Comparison of ENCODE assay signal across 9 mouse cellular contexts in genomic region chr4:44113393-44114138, GRCm38 (mm10). TPM values are rescaled to one million over a fixed set of nuclear protein-coding genes. Genes with fewer than 3 reads are reported as not detected.
DNase-seq lines count a peak whose midpoint lies in the region; ATAC-seq lines count a peak whose summit lies in the region.
"Had no signal": no experiment of that assay in that cellular context is flagged by ENCODE, and none has a peak within 500 bp of the region (broad histone marks: within the 10 kb centered on the region; RNA-seq: fewer than 3 reads in every experiment).

No protein-coding gene starts in this region.

- ATAC-seq in heart, embryonic 14.5 days (ENCODE audit: insufficient number of reproducible peaks, insufficient read depth, low FRiP score, low read depth), result no peak
- no peak for ATAC-seq in neural tube, embryonic 11.5 days (ENCODE audit: insufficient read depth, low FRiP score, low TSS enrichment)
- no peak for ATAC-seq in limb, embryonic 13.5 days (ENCODE audit: low FRiP score, low read depth)
- ATAC-seq: Patski had no signal

- H3K36me3 ChIP-seq in heart, embryonic 14.5 days (ENCODE audit: control insufficient read depth, insufficient read depth, low read length), result no peaks in the 10 kb centered on the region
- no peaks in the 10 kb centered on the region for H3K36me3 ChIP-seq in neural tube, embryonic 11.5 days (ENCODE audit: control insufficient read depth, insufficient read depth, low read length)
- H3K36me3 ChIP-seq in limb, embryonic 13.5 days, result no peaks in the 10 kb centered on the region

- peaks cover 9 to 13% of the 10 kb centered on the region in 2 experiments for H3K4me1 ChIP-seq in heart, embryonic 14.5 days (ENCODE audit: control insufficient read depth in 2 of 2, insufficient read depth in 2 of 2, low read length in 2 of 2)
- 0 out of 2 replicates have a peak, but pooled peaks cover 3% of the 10 kb centered on the region for H3K4me1 ChIP-seq in neural tube, embryonic 11.5 days (ENCODE audit: control insufficient read depth, insufficient read depth, low read length)
- H3K4me1 ChIP-seq in limb, embryonic 13.5 days, result peaks cover 18% of the 10 kb centered on the region

- H3K4me2 ChIP-seq in heart, embryonic 14.5 days (ENCODE audit: low read length), result no peak overlapping the region
- H3K4me2 ChIP-seq in neural tube, embryonic 11.5 days (ENCODE audit: low read depth), result no peak overlapping the region
- peak overlapping the region; percentile 19 for H3K4me2 ChIP-seq in limb, embryonic 13.5 days (replicated peaks)

- DNase-seq in heart, postnatal 14 days, result no peak
- DNase-seq in neural tube, embryonic 11.5 days (ENCODE audit: low spot score), result peak; percentile 31
- no peak for DNase-seq in neural tube, embryonic 10.5 days (ENCODE audit: extremely low spot score, low spot score)
- peak; percentile 28 to 50 for DNase-seq in thymus, postnatal 36 days
- DNase-seq in kidney, adult 8-10 months, result no peak
- no peak for DNase-seq in right cerebral cortex, adult 18-20 months

- H3K4me3 ChIP-seq in heart, embryonic 14.5 days (ENCODE audit: control insufficient read depth in 1 of 2, insufficient read depth in 1 of 2, low read depth in 1 of 2, low read length in 2 of 2), result no peak overlapping the region
- H3K4me3 ChIP-seq in neural tube, embryonic 11.5 days (ENCODE audit: low read depth, low read length), result no peak overlapping the region
- no peak overlapping the region for H3K4me3 ChIP-seq in limb, embryonic 13.5 days

- H3K9me3 ChIP-seq in heart, embryonic 14.5 days (ENCODE audit: control insufficient read depth, low read length), result no peaks in the 10 kb centered on the region
- no peaks in the 10 kb centered on the region for H3K9me3 ChIP-seq in neural tube, embryonic 11.5 days (ENCODE audit: control insufficient read depth, low read length)
- H3K9me3 ChIP-seq in limb, embryonic 13.5 days, result no peaks in the 10 kb centered on the region

- H3K27ac ChIP-seq in heart, embryonic 14.5 days (replicated peaks in 1 of 2; ENCODE audit: control insufficient read depth in 1 of 2, insufficient read depth in 1 of 2, low read depth in 2 of 2, low read length in 2 of 2), result no peak overlapping the region
- H3K27ac ChIP-seq in neural tube, embryonic 11.5 days (ENCODE audit: low read depth, low read length), result no peak overlapping the region
- no peak overlapping the region for H3K27ac ChIP-seq in limb, embryonic 13.5 days

- intact Hi-C loops in heart, postnatal 14 days (cut with DNase I), result loop anchor here (2.0 kb wide), 1 partner anchor 41 kb away; no protein-coding TSS in a partner anchor

- 46% methylated on average over 16 of the region's 16 CpGs for WGBS in heart, embryonic 14.5 days
- 40% methylated on average over 16 of the region's 16 CpGs for WGBS in neural tube, embryonic 11.5 days
- 30% methylated on average over 16 of the region's 16 CpGs for WGBS in limb, embryonic 13.5 days

- H3K27me3 ChIP-seq in heart, embryonic 14.5 days (ENCODE audit: control insufficient read depth, insufficient read depth, low read length), result no peaks in the 10 kb centered on the region
- H3K27me3 ChIP-seq in neural tube, embryonic 11.5 days (ENCODE audit: control insufficient read depth, insufficient read depth, low read length), result no peaks in the 10 kb centered on the region
- no peaks in the 10 kb centered on the region for H3K27me3 ChIP-seq in limb, embryonic 13.5 days
- H3K27me3 ChIP-seq: Patski had no signal

- peak overlapping the region; percentile 21; the same call in 1 of the 2 replicates for H3K9ac ChIP-seq in heart, embryonic 14.5 days (ENCODE audit: low read length)
- H3K9ac ChIP-seq in neural tube, embryonic 11.5 days (ENCODE audit: low read length), result no peak overlapping the region
- no peak overlapping the region for H3K9ac ChIP-seq in limb, embryonic 13.5 days

RNA-seq across cellular contexts. Expression of gene Gne, which starts 29.6 kb away (rescaled TPM):
- 31.3 and 31.5 TPM in 2 replicates for polyA plus RNA-seq in heart, embryonic 14.5 days (2014; fragmentation: Nextera tagmentation; extraction: Ambion mirVana)
- 10 to 100 TPM; 27.4 to 28.4 TPM for total RNA-seq in heart, postnatal 14 days (2021)
- polyA plus RNA-seq in neural tube, embryonic 11.5 days (2014; fragmentation: Nextera tagmentation; extraction: Ambion mirVana), result 22.3 and 23.2 TPM in 2 replicates
- 22.9 and 24.8 TPM in 2 replicates for polyA plus RNA-seq in limb, embryonic 13.5 days (2015; fragmentation: Nextera tagmentation; extraction: Ambion mirVana)

Comparison
In these comparisons a context has a peak if more than half of its experiments do, and no peak if none do; other contexts are left out.
1. DNase-seq: peak in neural tube, embryonic 11.5 days (single experiment) and thymus, postnatal 36 days (2 of 2); none in heart, postnatal 14 days (0 of 2), neural tube, embryonic 10.5 days (single experiment), kidney, adult 8-10 months (0 of 2) and right cerebral cortex, adult 18-20 months (single experiment).